Mouse (Mus musculus): ENCODE data around the gene Iqschfp. TPM values are rescaled to one million over a fixed set of nuclear protein-coding genes. Genes with fewer than 3 reads are reported as not detected.

Iqschfp gene
- polyA plus RNA-seq (2014; fragmentation: Illumina TruSeq; extraction: RNeasy Lipid Tissue Mini Kit (QIAGEN cat#74804); ENCODE audit: low replicate concordance): not detected

GRCm38 (mm10) chr3:67892026-67892705, at the start of gene Iqschfp, which contains the start of gene Iqcj:
Gene Iqschfp (plus strand): TSS chr3:67892232.
Gene Iqcj (plus strand): TSS chr3:67892220.

GRCm38 (mm10) chr3:68064731-68065130, 172.7 kb downstream of the Iqschfp start, which contains the start of gene Schip1:
Gene Schip1 (plus strand): TSS chr3:68064802.

Other genes with a start within 250 kb of the Iqschfp start
- gene Iqcj, start within 50 bp of the Iqschfp start, polyA plus RNA-seq (2014; fragmentation: Illumina TruSeq; extraction: RNeasy Lipid Tissue Mini Kit (QIAGEN cat#74804); ENCODE audit: low replicate concordance): not detected
- gene Schip1, start 172.6 kb downstream of the Iqschfp start, polyA plus RNA-seq (2014; fragmentation: Illumina TruSeq; extraction: RNeasy Lipid Tissue Mini Kit (QIAGEN cat#74804); ENCODE audit: low replicate concordance): 5.2 TPM

All from small intestine, adult 10 weeks (tissue).